Mouse (Mus musculus): ENCODE measurements around the gene Ppm1b. TPM values are rescaled to one million over a fixed set of nuclear protein-coding genes. Genes with fewer than 3 reads are reported as not detected.

Gene Ppm1b
- polyA plus RNA-seq, 1 experiment from 2014 or later, result 21.6 TPM

DNA sequence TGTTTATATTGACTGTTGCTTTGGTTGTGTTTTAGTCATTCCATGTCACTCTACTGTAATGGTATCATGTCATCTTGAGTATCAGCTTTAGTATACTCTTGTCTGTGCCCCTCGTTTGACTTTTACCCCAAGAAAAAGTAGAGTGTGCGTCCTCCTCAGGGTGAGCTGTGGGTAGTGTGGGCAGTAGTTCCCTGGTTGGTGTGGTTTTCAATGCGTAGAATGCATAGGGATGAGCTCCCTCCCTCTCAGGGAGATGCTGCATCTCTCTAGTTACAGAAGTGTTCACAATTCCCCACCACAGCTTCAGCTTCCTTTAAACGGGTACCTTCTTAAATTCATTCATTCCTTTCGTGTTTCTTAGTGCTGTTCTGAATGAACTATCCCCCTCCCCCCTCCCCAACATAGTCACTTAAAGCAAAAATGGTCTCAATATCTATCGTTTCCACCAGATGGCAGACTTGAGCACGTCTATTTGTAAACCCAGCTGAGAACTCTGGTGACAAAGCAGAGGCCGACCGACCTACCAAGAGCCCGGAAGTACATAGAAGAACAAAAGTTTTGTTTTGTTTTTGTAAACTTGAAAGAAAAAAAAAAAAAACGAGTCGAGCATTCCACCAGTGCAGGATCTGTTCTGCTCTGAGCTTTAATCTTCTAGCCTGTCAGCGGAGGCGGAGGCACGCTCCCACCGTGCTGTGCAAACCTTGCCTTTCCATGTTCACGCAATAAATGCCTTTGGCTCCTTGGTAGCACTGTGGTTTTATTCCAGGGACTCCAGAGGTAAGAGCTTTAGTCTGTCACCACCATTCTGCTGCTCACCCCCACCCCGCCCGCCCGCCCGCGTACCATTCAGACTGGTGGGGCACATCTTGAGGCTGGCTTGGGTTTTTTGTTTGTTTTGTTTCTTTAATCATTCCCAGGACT is 67.0 kb downstream of the Ppm1b start:
- no peaks in the 10 kb centered on the region for H3K79me2 ChIP-seq (ENCODE audit: inconsistent target)
- 44% methylated on average over 17 of the region's 22 CpGs for WGBS (ENCODE audit: missing documents)
- H3K4me3 ChIP-seq (ENCODE audit: inconsistent target), result no peak overlapping the region
- H3K36me3 ChIP-seq (ENCODE audit: inconsistent target), result no peaks in the 10 kb centered on the region
- no peak overlapping the region for H3K27ac ChIP-seq

DNA sequence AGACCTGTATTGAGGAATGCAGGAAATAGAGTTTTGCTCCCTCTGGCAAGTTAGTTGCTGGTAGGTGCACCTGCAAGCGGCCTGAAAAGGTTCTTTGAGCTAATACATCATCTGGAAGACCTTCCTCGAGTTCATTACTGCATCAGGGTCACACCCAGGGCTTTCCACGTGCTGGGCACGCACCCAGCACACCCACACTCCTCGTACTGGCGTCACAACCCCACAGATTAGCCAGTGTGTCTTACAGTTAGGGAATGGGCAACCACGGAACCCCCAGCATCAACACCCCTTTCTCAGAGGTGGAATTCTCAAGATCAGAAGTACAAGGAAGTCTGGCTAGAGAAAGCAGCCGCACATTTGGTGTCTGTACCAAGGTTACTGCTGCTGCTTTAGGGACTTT is 67.7 kb downstream of the Ppm1b start:
- WGBS (ENCODE audit: missing documents), result 93% methylated on average over 8 of the region's 8 CpGs
- no peak overlapping the region for H3K27ac ChIP-seq

DNA sequence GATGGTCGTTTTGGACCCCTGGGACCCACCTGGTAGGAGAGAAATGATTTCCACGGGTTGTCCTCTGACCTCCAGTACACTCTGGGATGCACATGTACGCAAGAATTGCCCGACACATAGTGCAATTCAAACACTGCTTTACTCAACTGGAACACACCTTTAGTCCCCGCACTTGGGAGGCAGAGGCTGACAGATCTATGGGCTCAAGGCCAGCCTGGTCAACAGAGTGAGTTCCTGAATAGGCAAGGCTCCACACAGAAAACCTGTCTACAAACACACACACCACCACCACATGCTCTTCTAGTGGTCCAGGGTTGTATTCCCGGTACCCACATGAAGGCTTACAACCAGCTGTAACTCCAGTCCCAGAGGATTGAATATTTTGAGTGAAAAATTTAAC is 68.6 kb downstream of the Ppm1b start:
- Histone ChIP-seq H3K27ac (no peak overlapping the region), H3K36me3 (ENCODE audit: inconsistent target) (no peaks in the 10 kb centered on the region), H3K79me2 (ENCODE audit: inconsistent target) (no peaks in the 10 kb centered on the region), H3K4me3 (ENCODE audit: inconsistent target) (no peak overlapping the region)
- WGBS (ENCODE audit: missing documents), result 97% methylated on average over 6 of the region's 6 CpGs

More for the DNA sequence above, 67.7 kb downstream of the Ppm1b start:
- Histone ChIP-seq H3K79me2 (ENCODE audit: inconsistent target) (no peaks in the 10 kb centered on the region), H3K4me3 (ENCODE audit: inconsistent target) (no peak overlapping the region), H3K36me3 (ENCODE audit: inconsistent target) (no peaks in the 10 kb centered on the region)

DNA sequence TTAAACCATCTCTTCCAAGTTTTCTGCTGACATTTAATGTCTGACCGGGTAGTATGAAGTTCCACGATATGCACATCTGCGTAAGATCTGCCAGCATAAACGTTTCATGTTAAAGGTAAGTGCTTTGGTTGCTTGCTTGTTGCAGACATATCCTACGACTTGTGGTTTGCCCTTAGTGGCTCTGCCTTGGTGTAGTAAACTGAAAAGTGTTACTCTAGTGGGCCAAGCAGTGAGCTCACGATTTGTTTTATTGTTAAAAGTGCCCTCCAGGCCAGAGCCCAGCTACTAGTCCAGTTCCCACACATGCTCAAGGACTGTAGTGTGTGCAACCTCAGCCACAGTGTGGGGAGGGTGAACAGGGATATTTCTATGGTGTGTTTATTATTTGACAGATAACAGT is 69.9 kb downstream of the Ppm1b start:
- no peak overlapping the region for H3K4me3 ChIP-seq (ENCODE audit: inconsistent target)
- H3K27ac ChIP-seq, result no peak overlapping the region
- no peaks in the 10 kb centered on the region for H3K36me3 ChIP-seq (ENCODE audit: inconsistent target)
- no peaks in the 10 kb centered on the region for H3K79me2 ChIP-seq (ENCODE audit: inconsistent target)
- WGBS (ENCODE audit: missing documents), result 89% methylated on average over 6 of the region's 6 CpGs

DNA sequence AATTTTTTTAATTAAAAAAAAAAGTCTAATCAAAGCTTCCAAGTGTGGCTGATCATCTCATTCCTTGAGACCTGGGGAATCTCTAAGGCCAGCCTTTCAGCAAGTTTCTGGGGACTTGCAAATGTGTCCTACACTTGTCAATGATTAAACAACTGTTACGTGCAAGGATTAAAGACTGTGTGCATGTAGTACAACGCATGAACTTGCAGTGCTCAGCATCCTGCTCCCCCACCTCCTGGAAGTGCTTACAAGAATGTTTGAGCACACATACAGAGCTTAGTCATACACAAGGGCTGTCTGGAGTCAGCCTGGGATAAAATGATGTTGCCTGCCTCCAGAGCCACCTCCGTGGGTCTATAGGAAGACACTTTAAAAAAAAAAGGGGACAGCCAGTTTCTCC is 70.7 kb downstream of the Ppm1b start:
- Histone ChIP-seq H3K36me3 (ENCODE audit: inconsistent target) (no peaks in the 10 kb centered on the region), H3K4me3 (ENCODE audit: inconsistent target) (no peak overlapping the region), H3K79me2 (ENCODE audit: inconsistent target) (no peaks in the 10 kb centered on the region), H3K27ac (no peak overlapping the region)
- WGBS (ENCODE audit: missing documents), result 92% methylated on average over 3 of the region's 3 CpGs

DNA sequence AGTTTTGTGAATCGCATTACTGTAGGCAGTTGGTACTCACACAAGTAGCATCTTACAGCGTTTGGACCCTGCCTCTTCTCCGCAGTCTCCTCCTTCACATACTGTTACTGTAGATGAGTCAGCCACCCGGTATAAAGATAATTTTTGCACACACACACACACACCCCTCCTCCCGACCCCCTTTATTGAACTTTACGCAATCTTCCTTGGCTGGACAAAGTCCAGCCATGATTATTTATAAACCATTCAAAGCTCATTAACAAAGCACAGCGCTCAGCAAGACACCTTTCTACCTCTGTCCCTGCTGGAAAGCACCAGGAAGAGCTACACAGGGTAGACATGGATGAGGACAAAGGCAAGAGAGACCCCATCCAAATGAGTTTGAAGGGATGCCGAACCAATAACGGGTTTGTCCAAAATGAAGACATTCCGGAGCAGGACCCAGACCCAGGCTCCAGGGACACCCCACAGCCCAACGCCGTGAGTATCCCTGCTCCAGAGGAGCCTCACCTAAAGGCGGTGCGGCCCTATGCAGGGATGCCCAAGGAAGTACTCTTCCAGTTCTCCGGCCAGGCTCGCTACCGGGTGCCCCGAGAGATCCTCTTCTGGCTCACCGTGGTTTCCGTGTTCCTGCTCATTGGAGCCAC is 71.7 kb downstream of the Ppm1b start, which contains the start of gene Slc3a1:
Slc3a1 (plus strand) TSS at position 284 of the 647 bp plus-strand sequence.
- Histone ChIP-seq H3K4me3 (ENCODE audit: inconsistent target) (no peak within 1 kb of the TSS), H3K79me2 (ENCODE audit: inconsistent target) (no peaks in the 10 kb centered on the region), H3K36me3 (ENCODE audit: inconsistent target) (no peaks in the 10 kb centered on the region), H3K27ac (no peak within 1 kb of the TSS)
- WGBS (ENCODE audit: missing documents), result 89% methylated on average over 18 of the region's 20 CpGs

DNA sequence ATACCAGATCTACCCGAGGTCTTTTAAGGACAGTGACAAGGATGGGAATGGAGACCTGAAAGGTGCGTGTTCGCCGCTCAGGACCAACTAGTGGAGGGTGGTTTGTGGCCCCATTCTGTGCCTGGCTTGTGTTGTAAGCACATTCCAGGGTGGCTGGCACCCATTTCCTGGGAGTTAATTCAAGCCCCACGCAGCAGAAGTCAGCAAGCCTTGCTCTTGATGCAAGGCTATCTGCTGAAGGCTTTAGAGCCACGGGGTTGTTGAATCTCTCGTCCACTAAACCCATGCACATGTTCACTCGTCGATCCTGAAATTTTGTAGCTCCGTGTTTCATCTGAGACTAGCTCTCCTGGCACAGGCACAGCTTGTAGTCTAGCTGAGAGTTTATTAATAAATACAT is 72.3 kb downstream of the Ppm1b start:
- no peaks in the 10 kb centered on the region for H3K36me3 ChIP-seq (ENCODE audit: inconsistent target)
- WGBS (ENCODE audit: missing documents), result 94% methylated on average over 10 of the region's 10 CpGs
- H3K79me2 ChIP-seq (ENCODE audit: inconsistent target), result no peaks in the 10 kb centered on the region
- H3K4me3 ChIP-seq (ENCODE audit: inconsistent target), result no peak overlapping the region
- no peak overlapping the region for H3K27ac ChIP-seq

DNA sequence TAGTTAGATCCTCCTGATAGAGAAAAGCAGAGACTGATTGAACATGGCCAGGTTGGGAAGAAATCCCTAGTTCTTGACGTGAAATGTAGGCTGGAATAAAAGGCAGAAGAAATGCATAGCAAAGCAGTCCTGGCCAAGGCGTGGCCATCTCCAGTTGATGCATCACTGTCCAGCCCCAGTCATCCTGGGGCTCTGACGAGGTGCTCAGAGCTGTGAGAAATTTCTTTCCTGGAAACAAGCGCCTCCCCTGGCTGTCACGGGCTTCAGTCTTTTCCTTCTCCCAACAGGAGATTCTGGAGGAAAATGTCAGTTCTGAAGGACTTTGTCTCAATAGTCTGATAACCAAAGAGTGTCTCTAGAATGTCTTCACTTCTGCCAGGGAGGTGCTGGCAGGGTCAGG is 74.1 kb downstream of the Ppm1b start:
- Histone ChIP-seq H3K27ac (no peak overlapping the region), H3K36me3 (ENCODE audit: inconsistent target) (no peaks in the 10 kb centered on the region), H3K79me2 (ENCODE audit: inconsistent target) (no peaks in the 10 kb centered on the region), H3K4me3 (ENCODE audit: inconsistent target) (no peak overlapping the region)
- WGBS (ENCODE audit: missing documents), result 80% methylated on average over 5 of the region's 5 CpGs

DNA sequence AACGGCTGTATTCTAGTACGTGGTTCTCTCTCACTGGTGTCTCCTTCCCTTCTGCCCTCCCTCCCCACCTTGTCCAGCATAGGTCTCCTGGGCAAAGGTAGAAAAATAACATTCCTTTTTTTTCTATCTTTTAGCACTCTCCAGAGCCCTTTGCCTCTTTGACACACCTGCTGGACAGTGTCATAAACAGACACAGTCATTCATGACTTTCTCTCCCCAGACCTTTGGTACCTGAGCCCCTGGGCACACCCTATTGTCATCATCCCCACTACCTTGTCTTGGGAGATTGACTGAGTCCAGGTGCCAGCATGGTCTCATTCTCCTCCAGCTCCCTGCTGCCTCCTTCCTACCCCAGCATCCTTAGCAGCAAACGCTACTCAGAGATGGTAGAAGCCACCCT is 76.5 kb downstream of the Ppm1b start:
- no peak overlapping the region for H3K27ac ChIP-seq
- H3K36me3 ChIP-seq (ENCODE audit: inconsistent target), result no peaks in the 10 kb centered on the region
- no peaks in the 10 kb centered on the region for H3K79me2 ChIP-seq (ENCODE audit: inconsistent target)
- no peak overlapping the region for H3K4me3 ChIP-seq (ENCODE audit: inconsistent target)
- WGBS (ENCODE audit: missing documents), result 75% methylated on average over 3 of the region's 3 CpGs

DNA sequence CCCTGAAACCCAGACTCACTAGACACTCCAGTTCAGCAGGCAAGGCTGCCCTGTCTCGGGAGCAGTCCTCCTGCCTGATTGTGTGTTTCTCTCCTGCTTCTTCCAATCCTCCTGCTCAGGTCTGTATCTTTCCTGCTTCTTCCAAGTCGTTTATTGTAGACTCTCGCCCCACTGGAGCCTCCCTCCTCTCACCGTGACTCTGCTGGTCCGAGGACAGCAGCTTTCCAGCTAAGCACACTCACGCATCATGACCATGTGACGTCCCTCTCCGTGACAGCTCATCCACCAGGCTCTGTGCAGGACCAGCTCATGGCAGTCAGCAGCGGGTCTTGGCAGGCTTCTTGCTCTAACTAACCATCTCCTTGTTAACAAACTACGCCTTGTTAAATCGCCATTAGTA is 77.5 kb downstream of the Ppm1b start:
- Histone ChIP-seq H3K27ac (no peak overlapping the region), H3K36me3 (ENCODE audit: inconsistent target) (no peaks in the 10 kb centered on the region), H3K4me3 (ENCODE audit: inconsistent target) (no peak overlapping the region), H3K79me2 (ENCODE audit: inconsistent target) (no peaks in the 10 kb centered on the region)
- 76% methylated on average over 11 of the region's 11 CpGs for WGBS (ENCODE audit: missing documents)

DNA sequence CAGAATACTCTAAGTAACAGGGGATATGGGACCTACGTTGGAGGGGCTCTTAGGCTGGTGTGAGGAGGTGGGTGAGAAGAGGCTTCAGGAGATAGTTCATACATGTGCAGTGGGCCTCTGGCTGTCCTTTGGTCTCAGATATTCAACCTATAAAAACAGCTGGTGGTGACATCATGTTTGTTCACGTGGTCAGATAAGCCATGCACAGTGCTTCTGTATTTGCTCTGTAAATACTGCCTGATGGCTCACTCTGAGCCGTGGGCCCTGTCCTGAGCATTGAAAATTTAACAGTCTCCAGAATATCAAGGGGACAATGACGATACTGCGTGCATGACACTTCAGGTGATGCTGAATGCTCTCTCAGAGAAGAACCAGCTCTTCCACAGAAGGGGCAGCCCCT is 81.3 kb downstream of the Ppm1b start:
- WGBS (ENCODE audit: missing documents), result 98% methylated on average over 5 of the region's 5 CpGs
- H3K4me3 ChIP-seq (ENCODE audit: inconsistent target), result no peak overlapping the region
- no peaks in the 10 kb centered on the region for H3K36me3 ChIP-seq (ENCODE audit: inconsistent target)
- H3K27ac ChIP-seq, result no peak overlapping the region
- no peaks in the 10 kb centered on the region for H3K79me2 ChIP-seq (ENCODE audit: inconsistent target)

DNA sequence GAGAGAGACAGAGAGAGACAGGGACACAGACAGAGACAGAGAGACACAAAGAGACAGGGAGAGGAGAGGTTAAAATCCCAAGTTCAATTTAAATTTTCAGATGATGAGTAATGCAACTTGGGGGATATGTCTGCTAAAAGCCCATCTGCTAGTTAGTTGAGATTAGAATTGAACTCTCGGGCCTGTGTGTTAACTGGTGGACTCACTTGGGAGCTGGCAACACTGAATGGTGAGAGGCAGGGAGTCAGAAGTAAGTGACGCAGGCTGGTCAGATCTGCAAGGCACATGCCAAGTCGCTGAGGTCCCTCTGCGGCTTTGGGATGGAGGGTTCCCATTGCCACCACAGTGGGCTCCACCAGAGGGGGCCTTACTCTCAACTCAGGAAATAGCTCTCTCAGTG is 81.8 kb downstream of the Ppm1b start:
- Histone ChIP-seq H3K36me3 (ENCODE audit: inconsistent target) (no peaks in the 10 kb centered on the region), H3K4me3 (ENCODE audit: inconsistent target) (no peak overlapping the region), H3K27ac (no peak overlapping the region), H3K79me2 (ENCODE audit: inconsistent target) (no peaks in the 10 kb centered on the region)
- WGBS (ENCODE audit: missing documents), result 92% methylated on average over 4 of the region's 4 CpGs

DNA sequence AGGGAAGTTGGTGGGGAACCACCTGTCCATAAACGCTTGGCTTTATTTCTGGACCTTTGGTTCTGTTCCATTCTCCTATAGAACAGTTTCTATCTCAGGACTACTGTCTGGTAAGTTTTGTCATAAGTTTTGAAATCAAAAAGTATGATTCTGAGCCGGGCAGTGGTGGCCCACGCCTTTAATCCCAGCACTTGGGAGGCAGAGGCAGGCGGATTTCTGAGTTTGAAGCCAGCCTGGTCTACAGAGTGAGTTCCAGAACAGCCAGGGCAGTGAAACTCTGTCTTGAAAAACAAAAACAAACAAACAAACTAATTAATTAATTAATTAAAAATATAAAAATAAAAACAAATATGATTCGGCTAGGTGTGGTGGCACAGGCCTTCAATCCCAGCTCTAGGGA is 82.2 kb downstream of the Ppm1b start:
- no peak overlapping the region for H3K4me3 ChIP-seq (ENCODE audit: inconsistent target)
- WGBS (ENCODE audit: missing documents), result 90% methylated on average over 5 of the region's 5 CpGs
- H3K36me3 ChIP-seq (ENCODE audit: inconsistent target), result no peaks in the 10 kb centered on the region
- H3K27ac ChIP-seq, result no peak overlapping the region
- H3K79me2 ChIP-seq (ENCODE audit: inconsistent target), result no peaks in the 10 kb centered on the region

DNA sequence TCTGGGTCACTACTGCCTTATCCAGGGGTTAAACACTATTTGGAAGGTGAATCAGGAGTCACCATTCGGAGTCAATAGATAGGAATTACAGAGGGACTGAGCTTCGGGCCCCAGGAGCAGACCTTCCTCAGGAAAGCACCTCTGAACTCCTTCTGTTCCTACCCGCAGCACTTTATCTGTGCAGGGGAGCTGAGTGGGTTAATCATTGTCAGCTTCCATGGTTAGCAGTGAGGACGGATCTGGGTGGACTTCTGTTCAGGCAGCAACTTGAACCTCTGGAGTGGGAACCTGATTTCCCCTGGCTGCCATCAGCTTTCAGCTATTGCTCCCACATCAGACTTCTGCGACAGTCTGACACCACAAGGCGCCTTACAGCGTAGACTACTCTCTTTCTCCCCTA is 84.4 kb downstream of the Ppm1b start:
- H3K4me3 ChIP-seq (ENCODE audit: inconsistent target), result no peak overlapping the region
- no peak overlapping the region for H3K27ac ChIP-seq
- no peaks in the 10 kb centered on the region for H3K36me3 ChIP-seq (ENCODE audit: inconsistent target)
- 91% methylated on average over 7 of the region's 7 CpGs for WGBS (ENCODE audit: missing documents)
- no peaks in the 10 kb centered on the region for H3K79me2 ChIP-seq (ENCODE audit: inconsistent target)

DNA sequence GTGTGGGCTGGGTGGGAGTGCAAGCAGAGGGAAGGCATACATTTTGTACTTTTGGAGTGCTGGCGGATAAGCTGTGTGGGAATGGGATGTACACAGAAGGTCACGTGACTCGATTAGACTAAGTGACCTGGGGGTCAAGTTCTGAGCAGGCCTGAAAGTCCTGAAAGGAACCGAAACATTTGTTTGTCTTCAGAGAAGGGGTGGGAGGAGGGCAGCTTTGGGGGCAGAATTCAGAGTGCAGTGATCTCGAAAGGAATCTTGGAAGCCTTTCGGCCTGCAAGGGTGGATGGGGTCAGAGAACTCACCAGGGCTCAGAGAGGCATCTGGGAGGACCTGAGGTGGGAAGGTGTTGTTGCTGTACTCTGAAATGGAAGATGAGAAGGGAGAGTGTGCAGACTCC is 85.9 kb downstream of the Ppm1b start:
- Histone ChIP-seq H3K79me2 (ENCODE audit: inconsistent target) (no peaks in the 10 kb centered on the region), H3K4me3 (ENCODE audit: inconsistent target) (no peak overlapping the region), H3K27ac (no peak overlapping the region), H3K36me3 (ENCODE audit: inconsistent target) (no peaks in the 10 kb centered on the region)
- 96% methylated on average over 6 of the region's 6 CpGs for WGBS (ENCODE audit: missing documents)
